Mouse (Mus musculus) ES-E14 (cell line): ENCODE data around the gene Madd. TPM values are rescaled to one million over a fixed set of nuclear protein-coding genes. Genes with fewer than 3 reads are reported as not detected.

Experiments used
- DNase-seq: peaks from one replicate; pipeline ENCODE4 v3.0.0-alpha.2; 2013; ENCODE audit warnings: low read depth, low spot score
- H3K27ac ChIP-seq: 2 replicates; pipeline ENCODE4 v1.5.1; 2012; ENCODE audit warnings: low read depth, mild to moderate bottlenecking, low read length, moderate library complexity, mixed read lengths; ENCODE audit not compliant: poor library complexity, insufficient read depth, severe bottlenecking
- H3K36me3 ChIP-seq: 2 replicates; pipeline ENCODE4 v1.6.1; 2012; ENCODE audit warnings: mild to moderate bottlenecking, low read length, moderate library complexity, mixed read lengths; ENCODE audit not compliant: control insufficient read depth, poor library complexity, insufficient read depth, severe bottlenecking
- H3K4me1 ChIP-seq, 2 experiments: fragments of 150-350 bp in 1 of 2; sonication (generic) in 1 of 2; 2 replicates each; pipeline ENCODE4 v1.6.1; 2012; ENCODE audit warnings: low read length in 2 of 2, mild to moderate bottlenecking in 1 of 2, mixed read lengths in 1 of 2; ENCODE audit not compliant: control insufficient read depth in 2 of 2, insufficient read depth in 2 of 2, poor library complexity in 1 of 2
- H3K4me3 ChIP-seq, 2 experiments: fragments of 150-350 bp in 1 of 2; sonication (generic) in 1 of 2; 2 replicates each; pipeline ENCODE4 v1.5.1; 2012; ENCODE audit warnings: low read length in 2 of 2, low read depth in 1 of 2, mild to moderate bottlenecking in 1 of 2, mixed read lengths in 1 of 2; ENCODE audit not compliant: insufficient read depth in 1 of 2, poor library complexity in 1 of 2, severe bottlenecking in 1 of 2
- H3K9ac ChIP-seq: 2 replicates; pipeline ENCODE4 v1.6.1; 2012; ENCODE audit warnings: low read depth, mild to moderate bottlenecking, low read length, mixed read lengths; ENCODE audit not compliant: poor library complexity, insufficient read depth, severe bottlenecking
- H3K9me3 ChIP-seq: fragments of 150-350 bp; sonication (generic); 2 replicates; pipeline ENCODE4 v1.6.1; 2012; ENCODE audit warnings: low read depth, mild to moderate bottlenecking, low read length; ENCODE audit not compliant: control insufficient read depth, insufficient read depth
- CHD2 ChIP-seq: IDR thresholded peaks from 2 replicates; pipeline ENCODE4 v1.6.1; 2014; ENCODE audit warnings: mild to moderate bottlenecking, low read depth, low read length, inconsistent platforms
- HCFC1 ChIP-seq: IDR thresholded peaks from 2 replicates; pipeline ENCODE4 v1.6.1; 2012; ENCODE audit warnings: low read length, inconsistent platforms, borderline replicate concordance; ENCODE audit not compliant: insufficient read depth
- MAFK ChIP-seq: IDR thresholded peaks from 2 replicates; pipeline ENCODE4 v1.6.1; 2014; ENCODE audit warnings: mild to moderate bottlenecking, low read depth, low read length, inconsistent platforms; ENCODE audit not compliant: insufficient read depth
- ZC3H11A ChIP-seq: IDR thresholded peaks from 2 replicates; pipeline ENCODE4 v1.6.1; 2012; ENCODE audit warnings: low read depth, mild to moderate bottlenecking, inconsistent platforms, low read length, borderline replicate concordance
- ZNF384 ChIP-seq: IDR thresholded peaks from 2 replicates; pipeline ENCODE4 v1.6.1; 2012; ENCODE audit warnings: low read depth, low read length, inconsistent platforms
- in situ Hi-C, 2 experiments: fragments of 600-800 bp; cut with MboI; formaldehyde crosslinking; loops; one replicate each; pipeline ENCODE4 v1.15.1; 2025; ENCODE audit warnings: low sequenced_read_pairs in 2 of 2, inconsistent platforms in 1 of 2; ENCODE audit not compliant: unreplicated experiment in 2 of 2
- total RNA-seq: library from RNA; depleted of rRNA; stranded (reverse); fragments of 300-350 nt; gene quantifications from 2 replicates; pipeline ENCODE4 v1.2.3, GENCODE M21; 2012

The Madd gene
- total RNA-seq, 1 experiment, result 6.7 TPM

DNA sequence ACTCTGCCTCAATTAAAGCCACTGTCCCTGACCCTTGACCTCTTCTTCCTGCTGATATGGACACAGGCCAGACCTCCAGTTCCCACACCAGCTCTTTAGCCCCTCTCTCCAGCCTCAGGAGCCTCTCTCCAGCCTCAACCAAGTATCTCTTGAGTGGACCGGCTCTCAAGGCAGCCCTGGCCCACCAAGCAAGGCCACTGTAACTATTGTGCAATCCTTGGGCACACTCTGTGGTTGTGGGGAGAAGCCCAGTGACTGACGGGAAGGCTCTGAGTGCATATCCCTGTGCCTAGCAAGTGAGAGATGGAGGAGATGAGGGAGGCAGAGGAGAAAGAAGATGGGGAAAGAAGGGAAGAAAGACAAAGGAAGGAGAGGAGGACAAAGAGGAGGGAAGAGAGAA, 85.5 kb downstream of the Madd start:
- H3K4me1 ChIP-seq, result peaks cover 0 to 5% of the 10 kb centered on the region in 2 experiments; a peak in 2 of 4 replicates
- no peak for DNase-seq
- no peak overlapping the region for H3K4me3 ChIP-seq
- TF ChIP-seq ZC3H11A, result no peak
- TF ChIP-seq CHD2, result no peak
- TF ChIP-seq HCFC1, result no peak
- TF ChIP-seq ZNF384, result no peak
- no peak for TF ChIP-seq MAFK
- no peaks in the 10 kb centered on the region for H3K9me3 ChIP-seq
- H3K27ac ChIP-seq, result no peak overlapping the region
- H3K36me3 ChIP-seq, result no peaks in the 10 kb centered on the region
- in situ Hi-C loops, result no loop called here
- no peak overlapping the region for H3K9ac ChIP-seq

- no peak for DNase-seq
- Histone ChIP-seq H3K4me3 (peak overlapping the region in 1 of 2 experiments; percentile 50; a peak in 1 of 4 replicates), H3K27ac (no peak overlapping the region), H3K9ac (no peak overlapping the region), H3K36me3 (no peaks in the 10 kb centered on the region), H3K4me1 (peaks cover 0 to 5% of the 10 kb centered on the region in 2 experiments; a peak in 2 of 4 replicates), H3K9me3 (no peaks in the 10 kb centered on the region)
- in situ Hi-C loops, result no loop called here
- TF ChIP-seq ZNF384 (no peak), HCFC1 (no peak), MAFK (no peak), ZC3H11A (no peak), CHD2 (no peak)
Observed at GRCm38 (mm10) chr2:91097015-91097414, 86.6 kb downstream of the Madd start.

DNA sequence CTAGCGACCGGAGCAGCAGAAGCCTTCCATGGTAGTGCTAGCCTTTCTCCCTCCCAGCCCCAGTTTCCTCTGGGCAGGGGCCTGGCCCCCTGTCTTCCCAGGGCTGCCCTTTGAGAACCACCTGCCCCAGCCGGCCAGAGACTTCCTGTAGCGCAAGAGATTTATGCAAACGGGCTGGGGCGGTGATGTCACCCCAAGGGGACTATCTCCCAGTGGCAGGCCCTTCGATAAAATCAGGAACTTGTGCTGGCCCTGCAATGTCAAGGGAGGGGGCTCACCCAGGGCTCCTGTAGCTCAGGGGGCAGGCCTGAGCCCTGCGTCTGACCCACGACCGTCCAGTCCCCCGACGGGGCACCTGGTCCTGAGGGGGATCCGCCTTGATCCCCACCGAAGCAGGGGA, 87.1 kb downstream of the Madd start:
- no peaks in the 10 kb centered on the region for H3K9me3 ChIP-seq
- TF ChIP-seq CHD2 (no peak), HCFC1 (no peak), ZC3H11A (no peak), MAFK (no peak), ZNF384 (no peak)
- H3K9ac ChIP-seq, result 0 out of 2 replicates have a peak overlapping the region, but pooled peaks have one; percentile 15
- H3K36me3 ChIP-seq, result no peaks in the 10 kb centered on the region
- no peak overlapping the region for H3K27ac ChIP-seq
- H3K4me3 ChIP-seq, result peak overlapping the region in 1 of 2 experiments; percentile 50; a peak in 1 of 4 replicates
- H3K4me1 ChIP-seq, result peaks cover 0 to 5% of the 10 kb centered on the region in 2 experiments; a peak in 2 of 4 replicates
- in situ Hi-C loops, result no loop called here
- DNase-seq, result no peak

GRCm38 (mm10) chr2:91090827-91091226, 92.8 kb downstream of the Madd start:
- no peak for DNase-seq
- Histone ChIP-seq H3K27ac (no peak overlapping the region), H3K4me1 (no peaks in the 10 kb centered on the region), H3K4me3 (no peak overlapping the region), H3K9ac (no peak overlapping the region), H3K9me3 (no peaks in the 10 kb centered on the region), H3K36me3 (no peaks in the 10 kb centered on the region)
- no peak for TF ChIP-seq MAFK
- TF ChIP-seq ZNF384, result no peak
- TF ChIP-seq HCFC1, result no peak
- no peak for TF ChIP-seq CHD2
- TF ChIP-seq ZC3H11A, result no peak
- in situ Hi-C loops, result no loop called here

GRCm38 (mm10) chr2:91090208-91090607, 93.4 kb downstream of the Madd start:
- TF ChIP-seq ZNF384, result no peak
- TF ChIP-seq MAFK, result no peak
- no peak for TF ChIP-seq CHD2
- TF ChIP-seq HCFC1, result no peak
- no peak for TF ChIP-seq ZC3H11A
- Histone ChIP-seq H3K27ac (no peak overlapping the region), H3K9me3 (no peaks in the 10 kb centered on the region), H3K36me3 (no peaks in the 10 kb centered on the region), H3K4me3 (no peak overlapping the region), H3K9ac (no peak overlapping the region), H3K4me1 (no peaks in the 10 kb centered on the region)
- in situ Hi-C loops, result no loop called here
- no peak for DNase-seq
